Mouse (Mus musculus): ENCODE results near the gene Casp2.
A peak's percentile ranks its signal among the peaks of the same experiment; 100 is the strongest.

Gene Casp2

DNA sequence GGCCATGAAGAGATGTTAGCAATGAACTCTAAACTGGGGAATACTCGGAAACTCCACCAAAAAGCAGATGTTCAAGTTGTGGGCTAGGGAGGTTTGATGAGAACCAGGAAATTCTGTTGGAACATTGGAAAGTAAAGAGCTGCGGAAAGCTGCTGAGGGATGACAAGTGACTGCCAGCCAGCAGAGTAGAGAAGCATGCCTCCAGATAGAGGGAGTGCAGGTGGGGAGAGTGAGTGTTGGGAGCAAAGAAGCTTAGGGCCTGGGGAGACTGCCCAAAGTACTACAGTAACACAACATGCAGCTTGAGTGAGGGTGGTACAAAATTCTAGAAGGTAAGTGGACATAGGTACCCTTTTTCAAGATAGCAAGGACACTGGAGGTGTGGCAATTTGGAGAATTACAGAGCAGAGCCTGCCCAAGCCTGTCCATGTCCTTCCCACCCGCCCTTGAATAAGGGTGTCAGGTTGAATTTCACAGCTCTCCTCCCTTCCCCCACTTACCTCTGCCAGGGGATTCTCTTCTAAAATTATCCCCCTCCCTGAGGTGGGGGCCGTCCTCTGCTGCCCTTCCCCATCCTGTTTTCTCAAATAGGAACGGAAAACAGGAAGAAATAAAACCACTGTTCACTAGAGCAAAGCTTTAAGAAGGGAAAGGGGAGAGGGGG lies 18.2 kb downstream of the Casp2 start:
- DNase-seq = no peak

- DNase-seq = no peak
These were observed 21.7 kb downstream of the Casp2 start, which contains the start of gene Clcn1 for GRCm38 (mm10) chr6:42286448-42286847. Clcn1 (plus strand) TSS chr6:42286685.

GRCm38 (mm10) chr6:42287562-42287961 lies 22.8 kb downstream of the Casp2 start:
- DNase-seq = no peak

- DNase-seq = no peak
These were observed 28.5 kb downstream of the Casp2 start for GRCm38 (mm10) chr6:42293327-42293726.

DNA sequence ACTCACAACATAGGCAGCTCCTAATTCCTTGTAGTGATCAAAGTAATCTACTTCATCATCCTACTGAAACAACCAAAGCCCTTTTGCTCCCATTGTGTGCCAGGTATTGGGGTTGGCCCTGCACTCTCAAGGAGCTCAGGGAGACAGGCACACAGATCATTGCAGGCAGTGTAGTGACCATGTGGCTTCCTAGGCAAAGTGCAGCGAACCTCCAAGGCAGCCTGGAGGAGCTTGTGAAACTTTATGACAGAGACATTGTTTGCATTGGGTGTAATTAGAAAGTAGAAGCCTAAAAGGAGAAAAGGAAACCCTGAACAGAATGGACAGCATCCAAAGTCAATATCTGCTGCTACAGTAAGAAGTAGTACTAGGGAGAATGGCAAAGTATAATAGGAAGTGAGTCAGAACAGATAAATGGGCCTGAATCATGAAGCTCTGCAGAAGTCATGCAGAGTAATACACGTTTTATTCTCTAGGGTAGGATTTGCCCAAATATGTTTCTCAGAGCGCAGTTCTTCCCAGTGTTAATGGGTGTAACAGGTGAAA lies 30.8 kb downstream of the Casp2 start:
- DNase-seq = no peak

GRCm38 (mm10) chr6:42299362-42299761 lies 34.6 kb downstream of the Casp2 start:
- DNase-seq = no peak

DNA sequence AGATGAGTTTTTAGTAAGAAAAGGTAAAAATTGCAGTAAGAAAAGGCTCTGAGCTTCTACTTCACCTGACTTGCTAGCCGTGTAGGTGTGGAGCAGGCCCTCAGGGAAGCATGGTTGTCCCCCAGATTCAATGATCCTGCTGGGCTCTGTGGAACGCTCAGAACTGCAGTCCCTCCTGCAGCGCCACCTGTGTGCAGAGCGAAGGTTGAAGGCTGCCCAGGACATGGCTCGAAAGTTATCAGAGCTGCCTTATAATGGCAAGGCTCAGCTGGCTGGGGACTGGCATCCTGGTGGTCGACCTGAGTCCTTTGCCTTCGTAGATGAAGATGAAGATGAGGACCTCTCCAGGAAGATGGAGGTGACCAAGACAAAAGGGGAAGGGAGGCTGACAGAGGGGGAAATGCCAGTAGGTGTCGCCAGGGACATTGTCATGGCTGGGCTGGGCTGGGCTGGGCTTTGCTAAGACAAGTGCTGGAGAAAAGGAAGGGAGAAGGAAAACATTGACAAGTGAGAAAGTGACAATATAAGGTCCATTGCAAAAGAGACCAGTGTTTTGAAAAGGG lies 45.1 kb downstream of the Casp2 start:
- no peak for DNase-seq

DNA sequence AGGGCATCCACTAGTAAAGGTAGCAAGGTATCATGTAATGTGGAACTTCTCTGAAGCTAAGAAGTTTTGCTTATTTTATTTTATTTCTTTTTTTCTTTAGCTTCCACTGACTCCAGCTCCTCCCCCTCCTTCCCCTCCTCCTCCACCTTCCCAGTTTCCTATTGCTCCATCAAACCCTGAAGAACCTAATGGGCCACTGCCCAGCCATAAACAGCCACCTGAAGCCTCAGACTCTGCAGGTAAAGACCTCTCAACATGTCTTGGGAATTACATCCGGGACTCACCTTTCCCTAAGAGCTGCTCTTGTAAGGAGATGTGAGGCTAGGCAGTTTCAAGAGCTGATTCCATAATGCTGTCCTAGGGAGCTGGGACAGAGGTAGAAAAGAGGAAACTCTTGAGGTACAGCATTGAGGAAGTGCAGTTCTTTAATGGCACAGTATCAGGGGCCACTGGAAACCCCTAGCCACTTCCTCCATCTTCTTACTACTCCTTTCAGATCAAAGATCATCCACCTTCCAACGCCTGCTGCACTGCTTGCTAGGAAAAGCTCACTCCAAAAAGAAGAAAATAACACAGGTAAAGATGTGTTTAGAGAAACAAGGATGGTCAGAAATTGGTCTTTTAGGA lies 45.8 kb downstream of the Casp2 start:
- DNase-seq = no peak

GRCm38 (mm10) chr6:42318293-42318692 lies 53.5 kb downstream of the Casp2 start:
- no peak for DNase-seq

GRCm38 (mm10) chr6:42323371-42324066 lies 58.7 kb downstream of the Casp2 start:
- DNase-seq = no peak

GRCm38 (mm10) chr6:42324067-42324481 lies 59.3 kb downstream of the Casp2 start:
- DNase-seq = peak; percentile 9

- DNase-seq = peak; percentile 18
These were observed 59.9 kb downstream of the Casp2 start, which contains the start of gene Fam131b for GRCm38 (mm10) chr6:42324482-42325267. Fam131b (minus strand) TSS chr6:42324643.

DNA sequence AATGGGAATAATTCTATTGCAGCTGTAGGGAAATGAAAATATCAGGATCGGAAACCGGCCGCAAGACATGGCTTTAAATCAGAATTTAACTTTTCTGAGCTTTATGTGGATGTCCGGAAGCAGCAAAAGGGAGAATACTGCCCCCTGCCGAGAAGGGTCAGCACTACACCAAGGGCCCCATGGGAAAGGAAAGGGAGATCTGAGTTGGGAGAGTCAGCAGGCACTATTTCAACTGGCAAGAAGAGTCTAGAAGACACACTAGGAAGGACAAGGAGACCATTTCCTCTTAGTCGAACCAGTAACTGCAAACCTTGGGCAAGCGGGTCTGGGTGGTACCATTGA lies 60.5 kb downstream of the Casp2 start:
- DNase-seq = peak; percentile 84

DNA sequence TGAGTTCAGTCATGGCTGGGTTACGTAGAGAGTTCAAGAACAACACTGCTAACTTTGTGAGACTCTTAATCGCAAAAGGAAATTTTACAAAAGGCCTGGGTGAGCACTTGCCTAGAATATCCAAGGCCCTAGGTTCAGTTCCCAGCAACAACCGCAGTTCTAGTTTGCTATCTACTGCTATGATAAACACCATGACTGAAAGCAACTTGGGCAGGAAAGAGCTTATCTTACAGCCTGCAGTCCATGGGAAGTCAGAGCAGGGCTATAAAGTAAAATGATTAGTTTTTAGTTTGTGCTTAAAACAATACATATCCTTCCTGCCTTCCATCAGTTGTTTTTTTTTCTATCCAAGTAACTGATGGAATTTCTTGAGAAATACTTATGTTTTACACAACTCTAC lies 61.7 kb downstream of the Casp2 start:
- DNase-seq = no peak

DNA sequence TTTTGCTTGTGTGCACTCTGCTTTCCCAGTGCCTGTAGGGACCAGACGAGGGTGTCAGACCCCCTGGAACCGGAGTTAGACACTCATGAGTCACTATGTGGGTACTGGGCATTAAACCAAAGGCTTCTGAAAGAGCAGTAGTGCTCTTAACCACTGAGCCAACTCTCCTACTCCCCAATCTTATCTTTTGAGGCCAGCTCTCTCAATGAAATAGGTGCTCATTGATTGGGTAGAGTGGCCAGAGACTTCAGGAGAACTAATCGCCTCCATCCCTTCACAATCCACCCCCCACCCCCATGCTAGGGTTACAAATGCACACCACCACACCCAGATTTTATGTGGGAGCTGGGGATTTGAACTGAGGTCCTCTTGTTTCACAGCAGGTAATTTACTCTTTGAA lies 64.0 kb downstream of the Casp2 start:
- DNase-seq = no peak

GRCm38 (mm10) chr6:42330216-42330615 lies 65.4 kb downstream of the Casp2 start:
- no peak for DNase-seq

GRCm38 (mm10) chr6:42330946-42331345 lies 66.2 kb downstream of the Casp2 start:
- DNase-seq = no peak
